Mouse (Mus musculus) c-Kit-positive CD71-positive TER-119-positive erythroid progenitor cells, embryonic 14.5 days (primary cell): ENCODE measurements around the gene Hpse2.
"Not testable (repeated sequence)": the region's sequence is repeated elsewhere in the genome, so short reads cannot be mapped to it uniquely, and the experiment has no call there.

Experiments
- DNase-seq: peaks from one replicate; pipeline ENCODE4 v3.0.0-alpha.2; 2013; ENCODE audit warnings: low spot score

Hpse2 gene

GRCm38 (mm10) chr19:42855649-42856048 is 532.5 kb downstream of the Hpse2 start:
- no peak for DNase-seq

- DNase-seq: no peak
Observed at GRCm38 (mm10) chr19:42850444-42850843, 537.7 kb downstream of the Hpse2 start.

- DNase-seq: no peak
Observed at GRCm38 (mm10) chr19:42839621-42840294, 548.4 kb downstream of the Hpse2 start.

GRCm38 (mm10) chr19:42839118-42839517 is 549.0 kb downstream of the Hpse2 start:
- no peak for DNase-seq

- no peak for DNase-seq
Observed at GRCm38 (mm10) chr19:42838271-42838670, 549.9 kb downstream of the Hpse2 start.

- no peak for DNase-seq
Observed at GRCm38 (mm10) chr19:42837591-42837990, 550.6 kb downstream of the Hpse2 start.

- DNase-seq: no peak
Observed at GRCm38 (mm10) chr19:42833126-42833525, 555.0 kb downstream of the Hpse2 start.

- no peak for DNase-seq
Observed at GRCm38 (mm10) chr19:42832251-42832650, 555.9 kb downstream of the Hpse2 start.

GRCm38 (mm10) chr19:42829196-42829595 is 559.0 kb downstream of the Hpse2 start:
- DNase-seq: no peak

- DNase-seq: no peak
Observed at GRCm38 (mm10) chr19:42827843-42828242, 560.3 kb downstream of the Hpse2 start.

- DNase-seq: no peak
Observed at GRCm38 (mm10) chr19:42820109-42820508, 568.0 kb downstream of the Hpse2 start.

- no peak for DNase-seq
Observed at GRCm38 (mm10) chr19:42817761-42818160, 570.4 kb downstream of the Hpse2 start.

GRCm38 (mm10) chr19:42816261-42816660 is 571.9 kb downstream of the Hpse2 start:
- DNase-seq: no peak

- no peak for DNase-seq
Observed at GRCm38 (mm10) chr19:42810140-42810539, 578.0 kb downstream of the Hpse2 start.

GRCm38 (mm10) chr19:42809491-42809890 is 578.7 kb downstream of the Hpse2 start:
- DNase-seq: no peak

- DNase-seq: no peak
Observed at GRCm38 (mm10) chr19:42797866-42798265, 590.3 kb downstream of the Hpse2 start.

GRCm38 (mm10) chr19:42795801-42796200 is 592.4 kb downstream of the Hpse2 start:
- no peak for DNase-seq

- DNase-seq: peak; percentile 74
Observed at GRCm38 (mm10) chr19:42794914-42795613, 593.1 kb downstream of the Hpse2 start.

GRCm38 (mm10) chr19:42788311-42788710 is 599.8 kb downstream of the Hpse2 start:
- no peak for DNase-seq

GRCm38 (mm10) chr19:42785562-42786220 is 602.5 kb downstream of the Hpse2 start:
- no peak for DNase-seq

- no peak for DNase-seq
Observed at GRCm38 (mm10) chr19:42785129-42785528, 603.0 kb downstream of the Hpse2 start.

GRCm38 (mm10) chr19:42780156-42780538 is 608.0 kb downstream of the Hpse2 start:
- DNase-seq: not testable (repeated sequence)

GRCm38 (mm10) chr19:42779531-42780155 is 608.5 kb downstream of the Hpse2 start, which contains the start of gene Hps1:
Gene Hps1, minus strand, starts transcription at chr19:42779978.
- DNase-seq: peak; percentile 87
